Mouse (Mus musculus) 3T3-L1 (cell line): ENCODE measurements around the gene Ptpn14.

ENCODE experiments used
- DNase-seq: peaks from one replicate; pipeline ENCODE4 v3.0.0-alpha.2; 2015; ENCODE audit warnings: low read depth, low spot score

Ptpn14 gene

GRCm38 (mm10) chr1:189864846-189865560, 136.9 kb downstream of the Ptpn14 start:
- no peak for DNase-seq

- no peak for DNase-seq
Measured at GRCm38 (mm10) chr1:189866621-189867020, 138.6 kb downstream of the Ptpn14 start.

GRCm38 (mm10) chr1:189867034-189867433, 139.0 kb downstream of the Ptpn14 start:
- no peak for DNase-seq

- DNase-seq = peak; percentile 58
Measured at GRCm38 (mm10) chr1:189867497-189867896, 139.4 kb downstream of the Ptpn14 start.

GRCm38 (mm10) chr1:189868036-189868435, 140.0 kb downstream of the Ptpn14 start:
- DNase-seq = peak; percentile 75

- DNase-seq = peak; percentile 29
Measured at GRCm38 (mm10) chr1:189869651-189870270, 141.7 kb downstream of the Ptpn14 start.

GRCm38 (mm10) chr1:189870539-189870938, 142.5 kb downstream of the Ptpn14 start:
- peak; percentile 23 for DNase-seq

- no peak for DNase-seq
Measured at GRCm38 (mm10) chr1:189871625-189872024, 143.6 kb downstream of the Ptpn14 start.

GRCm38 (mm10) chr1:189872050-189872449, 144.0 kb downstream of the Ptpn14 start:
- DNase-seq = no peak

GRCm38 (mm10) chr1:189873591-189873990, 145.5 kb downstream of the Ptpn14 start:
- DNase-seq = no peak

- peak; percentile 64 for DNase-seq
Measured at GRCm38 (mm10) chr1:189875439-189875861, 147.4 kb downstream of the Ptpn14 start.

- DNase-seq = no peak
Measured at GRCm38 (mm10) chr1:189876162-189876561, 148.1 kb downstream of the Ptpn14 start.

GRCm38 (mm10) chr1:189879212-189879611, 151.1 kb downstream of the Ptpn14 start:
- DNase-seq = peak; percentile 46

- peak; percentile 18 for DNase-seq
Measured at GRCm38 (mm10) chr1:189879965-189880364, 151.9 kb downstream of the Ptpn14 start.

GRCm38 (mm10) chr1:189880745-189881144, 152.7 kb downstream of the Ptpn14 start:
- DNase-seq = no peak

GRCm38 (mm10) chr1:189882886-189883285, 154.8 kb downstream of the Ptpn14 start:
- peak; percentile 58 for DNase-seq

GRCm38 (mm10) chr1:189883531-189884170, 155.6 kb downstream of the Ptpn14 start:
- peak; percentile 52 for DNase-seq

GRCm38 (mm10) chr1:189884951-189885350, 156.9 kb downstream of the Ptpn14 start:
- DNase-seq = no peak

- no peak for DNase-seq
Measured at GRCm38 (mm10) chr1:189885975-189886374, 157.9 kb downstream of the Ptpn14 start.

- peak; percentile 82 for DNase-seq
Measured at GRCm38 (mm10) chr1:189887518-189887917, 159.4 kb downstream of the Ptpn14 start.

- peak; percentile 78 for DNase-seq
Measured at GRCm38 (mm10) chr1:189888749-189889148, 160.7 kb downstream of the Ptpn14 start.

GRCm38 (mm10) chr1:189894191-189894590, 166.1 kb downstream of the Ptpn14 start:
- DNase-seq = no peak

- no peak for DNase-seq
Measured at GRCm38 (mm10) chr1:189897861-189898260, 169.8 kb downstream of the Ptpn14 start.
